Mouse (Mus musculus): Measurements from ENCODE around the gene Ugt2b36. TPM values are rescaled to one million over a fixed set of nuclear protein-coding genes. Genes with fewer than 3 reads are reported as not detected.
"Not testable (repeated sequence)": the region's sequence is repeated elsewhere in the genome, so short reads cannot be mapped to it uniquely, and the experiment has no call there.

Gene Ugt2b36
- total RNA-seq (2021): not detected
- long read RNA-seq, experiment 1: 0 reads
- long read RNA-seq, experiment 2: 0 reads

DNA sequence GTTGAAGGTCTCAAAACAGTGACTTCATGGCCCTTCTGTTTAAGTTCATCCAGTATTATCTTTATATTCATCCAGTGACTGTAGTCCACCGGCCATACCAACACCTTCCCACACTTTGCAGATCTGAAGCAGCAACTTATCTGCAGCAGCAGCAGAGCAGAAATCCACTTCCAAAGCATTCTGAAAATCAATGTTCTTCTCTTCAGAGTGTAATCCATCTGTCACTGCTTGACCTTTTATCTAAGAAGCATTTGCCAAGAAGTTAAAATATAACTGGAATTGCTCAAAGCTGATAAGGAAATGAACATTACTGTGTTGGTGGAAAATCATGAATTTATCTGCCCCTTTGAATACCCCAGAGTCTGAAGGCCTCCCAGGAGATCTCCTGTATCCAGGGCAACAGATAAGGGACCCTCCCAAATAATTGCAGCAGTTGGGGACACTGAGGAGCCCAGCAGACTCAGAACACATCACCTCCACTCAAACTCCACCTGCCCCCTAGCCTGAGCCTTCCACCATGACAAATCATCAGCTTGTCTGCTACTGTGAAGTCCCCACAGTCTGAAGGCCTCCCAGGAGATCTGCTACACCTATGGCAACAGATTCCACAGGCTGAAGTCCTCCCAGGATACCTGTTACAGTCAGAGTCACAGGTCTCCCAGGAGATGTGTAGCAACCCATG, at the start of gene Ugt2b36:
TSS of gene Ugt2b36 (minus strand) at position 210 of the 682 bp plus-strand sequence.
- DNase-seq (ENCODE audit: low spot score in 2 of 2): no peak

- not testable (repeated sequence) for DNase-seq (ENCODE audit: low spot score in 2 of 2)
Observed at GRCm38 (mm10) chr5:87140196-87140595, 47.8 kb upstream of the Ugt2b36 start, which contains the start of gene Ugt2b5. TSS of gene Ugt2b5 (minus strand) at chr5:87140318.

GRCm38 (mm10) chr5:87103697-87104096, 11.3 kb upstream of the Ugt2b36 start:
- not testable (repeated sequence) for DNase-seq (ENCODE audit: low spot score in 2 of 2)

GRCm38 (mm10) chr5:87091111-87091510, 1.2 kb downstream of the Ugt2b36 start:
- no peak for DNase-seq (ENCODE audit: low spot score in 2 of 2)

- no peak for DNase-seq (ENCODE audit: low spot score in 2 of 2)
Observed at GRCm38 (mm10) chr5:87089264-87089663, 3.1 kb downstream of the Ugt2b36 start.

DNA sequence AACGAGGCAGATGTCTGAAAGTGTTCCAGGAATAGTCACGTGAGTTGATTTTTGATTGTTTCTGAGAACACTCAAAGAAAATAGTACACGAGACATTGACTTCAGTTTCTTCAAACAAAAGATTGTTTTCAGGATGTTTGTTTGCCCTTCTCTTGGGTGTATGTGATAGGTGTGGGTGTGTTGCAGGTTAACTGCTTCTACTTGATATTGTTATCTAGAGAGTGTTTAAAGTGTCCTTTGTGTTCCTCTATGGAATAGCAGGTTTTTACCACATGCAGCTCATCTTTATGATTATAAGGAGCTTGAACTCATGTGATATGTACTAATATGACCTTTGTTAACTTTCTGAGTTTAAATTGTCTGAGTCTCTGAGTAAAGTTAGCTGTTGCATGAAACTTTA, 6.1 kb downstream of the Ugt2b36 start:
- no peak for DNase-seq (ENCODE audit: low spot score in 2 of 2)

DNA sequence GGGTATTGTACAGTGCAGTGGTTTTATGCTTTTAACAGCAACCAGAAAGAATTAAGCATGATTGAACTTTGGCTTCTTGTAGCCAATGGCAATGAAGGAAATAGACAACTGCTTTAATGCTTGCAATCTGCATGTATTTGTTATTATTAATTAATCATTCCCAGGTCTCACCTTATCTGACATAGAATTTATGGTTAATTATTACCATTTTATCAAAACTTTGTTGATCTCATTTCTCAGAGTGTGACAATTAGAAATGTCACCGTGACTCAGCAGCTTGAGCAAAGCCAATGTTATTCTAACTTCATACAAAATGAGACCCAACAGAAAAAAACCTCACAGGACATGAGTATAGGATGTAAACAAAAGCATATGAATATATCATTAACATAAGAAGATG, 61.7 kb downstream of the Ugt2b36 start:
- no peak for DNase-seq (ENCODE audit: low spot score in 2 of 2)

DNA sequence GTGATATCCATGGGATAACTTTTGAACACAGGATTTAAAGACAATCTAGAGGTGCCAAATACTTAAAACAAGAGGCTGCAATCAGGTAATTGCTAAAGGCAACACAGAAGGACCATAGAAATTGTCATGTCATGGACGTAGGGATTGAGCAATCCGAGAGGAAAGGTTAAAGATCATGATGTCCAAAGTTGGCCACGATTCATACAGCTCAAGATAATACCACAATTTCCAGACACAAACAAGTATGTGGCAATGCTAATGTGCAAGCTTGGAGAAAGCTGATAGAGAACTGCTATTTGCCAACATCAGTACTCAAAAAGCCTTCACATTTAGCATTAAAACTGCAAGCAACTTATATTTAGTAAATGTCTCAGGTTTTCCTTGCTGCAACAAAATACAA, 65.0 kb downstream of the Ugt2b36 start:
- DNase-seq (ENCODE audit: low spot score in 2 of 2): no peak

Other genes with a start within 250 kb of the Ugt2b36 start
- under 1 TPM in 1 of 2 experiments, not detected in 1; 0.23 TPM for gene Ugt2b34, start 185.6 kb downstream of the Ugt2b36 start, total RNA-seq (2021)
- gene Ugt2b1, start 166.0 kb downstream of the Ugt2b36 start, total RNA-seq (2021): not detected
- gene Ugt2b35, start 91.7 kb downstream of the Ugt2b36 start, total RNA-seq (2021): under 1 TPM in 1 of 2 experiments, not detected in 1; 0.10 TPM
- gene Ugt2b5, start 47.8 kb upstream of the Ugt2b36 start, total RNA-seq (2021): not detected
- gene Ugt2b37, start 162.2 kb upstream of the Ugt2b36 start, total RNA-seq (2021): not detected
- gene Ugt2a3, start 244.6 kb upstream of the Ugt2b36 start, total RNA-seq (2021): not detected